Mouse (Mus musculus) adrenal gland, adult 8-10 months (tissue): Measurements from ENCODE around the gene Scarf2. TPM values are rescaled to one million over a fixed set of nuclear protein-coding genes. Genes with fewer than 3 reads are reported as not detected.
A peak's percentile ranks its signal among the peaks of the same experiment; 100 is the strongest.

Experiments used
- DNase-seq: peaks from one replicate; pipeline ENCODE4 v3.0.0; 2022
- total RNA-seq, 4 experiments: library from RNA; stranded (reverse); gene quantifications; 2 replicates each; pipeline ENCODE4 v1.2.4; 2022

Gene Scarf2
- 10 to 100 TPM; 11.8 to 14.9 (median 13.1) TPM for total RNA-seq

- no peak for DNase-seq
Measured at GRCm38 (mm10) chr16:17796971-17797811, at the start of gene Scarf2. TSS of gene Scarf2 (plus strand) at chr16:17797282.

DNA sequence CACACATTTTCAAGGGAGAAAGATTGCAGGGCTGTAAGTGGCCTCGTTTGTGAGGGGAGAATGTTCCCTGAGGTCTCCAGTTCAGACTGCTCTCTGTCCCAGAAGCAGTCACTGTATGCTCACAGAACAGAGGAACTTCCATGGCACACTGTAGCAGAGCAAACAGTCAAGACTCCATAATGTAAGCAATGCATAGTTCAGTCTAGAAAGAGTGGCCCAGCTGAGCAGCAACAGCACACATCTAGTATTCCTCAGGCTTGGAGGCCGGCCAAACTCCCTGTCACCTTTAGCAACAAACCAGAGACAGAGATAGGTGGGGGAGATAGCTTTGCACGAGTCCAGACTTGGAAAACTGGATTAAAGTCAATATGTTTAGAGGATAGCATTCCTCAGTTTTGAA, 44.1 kb upstream of the Scarf2 start:
- DNase-seq = no peak

DNA sequence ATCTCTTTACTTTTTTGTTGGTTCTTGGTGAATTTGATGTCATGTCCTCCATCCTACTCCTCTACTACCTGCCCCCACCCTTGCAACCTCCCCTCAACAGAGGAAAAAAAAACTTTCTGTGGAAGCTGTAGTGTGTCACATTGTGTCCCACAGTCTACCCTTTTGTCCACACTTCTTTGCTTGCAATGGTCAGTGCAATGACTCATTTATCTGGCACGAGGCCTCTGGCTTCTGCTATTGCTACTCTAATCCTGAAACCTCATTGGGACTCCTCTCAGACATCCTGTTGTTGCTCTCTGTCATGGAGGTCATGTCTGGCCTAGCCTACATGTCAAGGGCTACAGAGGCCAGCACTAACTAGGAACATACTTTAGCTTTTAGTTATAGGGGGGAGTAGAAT, 43.4 kb upstream of the Scarf2 start:
- no peak for DNase-seq

- DNase-seq = no peak
Measured at GRCm38 (mm10) chr16:17757756-17758155, 39.3 kb upstream of the Scarf2 start.

DNA sequence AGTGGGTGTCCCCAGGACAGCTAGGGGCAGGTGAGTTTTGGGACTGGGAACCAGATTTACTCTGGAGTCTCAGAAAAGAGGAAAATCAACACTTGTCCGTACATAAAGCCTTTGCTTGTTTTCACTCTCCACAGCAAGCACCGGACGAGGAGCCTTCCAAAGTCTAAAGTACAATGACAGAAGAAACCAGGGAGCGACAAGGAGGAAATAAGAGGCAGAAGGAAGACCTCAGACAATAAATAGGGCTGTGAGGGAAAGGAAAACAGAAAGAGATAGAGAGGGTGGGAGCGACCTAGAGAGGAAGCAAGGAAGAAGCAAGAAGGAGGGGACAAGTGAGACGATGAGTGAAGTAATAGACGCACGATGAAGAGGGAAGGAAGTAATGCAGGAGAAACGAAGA, 38.2 kb upstream of the Scarf2 start:
- DNase-seq = no peak

- DNase-seq = peak; percentile 84
Measured at GRCm38 (mm10) chr16:17759344-17759773, 37.7 kb upstream of the Scarf2 start, which contains the start of gene Klhl22. TSS of gene Klhl22 (plus strand) at chr16:17759618.

- peak; percentile 54 for DNase-seq
Measured at GRCm38 (mm10) chr16:17759813-17760321, 37.2 kb upstream of the Scarf2 start.

DNA sequence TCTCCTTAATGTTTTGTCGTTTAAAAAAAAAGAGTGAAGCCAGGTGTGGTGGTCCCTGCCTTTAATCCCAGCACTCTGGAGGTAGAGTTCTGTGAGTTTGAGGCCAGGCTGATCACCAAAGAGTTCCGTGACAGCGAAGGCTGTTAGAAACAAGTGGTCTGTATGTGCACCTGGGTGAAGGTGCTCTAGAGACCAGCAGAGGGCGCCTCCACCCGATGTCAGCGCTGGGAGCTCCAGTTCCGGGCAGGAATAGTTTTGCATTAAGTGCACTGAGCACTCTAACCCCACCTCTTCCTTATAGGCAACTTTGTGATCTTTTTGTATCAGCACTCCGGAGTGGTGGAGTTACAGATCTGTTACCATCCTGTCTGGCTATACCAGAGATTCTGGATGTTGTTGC, 36.4 kb upstream of the Scarf2 start:
- no peak for DNase-seq

GRCm38 (mm10) chr16:17761074-17761473, 36.0 kb upstream of the Scarf2 start:
- no peak for DNase-seq

- DNase-seq = no peak
Measured at GRCm38 (mm10) chr16:17764108-17764511, 33.0 kb upstream of the Scarf2 start.

DNA sequence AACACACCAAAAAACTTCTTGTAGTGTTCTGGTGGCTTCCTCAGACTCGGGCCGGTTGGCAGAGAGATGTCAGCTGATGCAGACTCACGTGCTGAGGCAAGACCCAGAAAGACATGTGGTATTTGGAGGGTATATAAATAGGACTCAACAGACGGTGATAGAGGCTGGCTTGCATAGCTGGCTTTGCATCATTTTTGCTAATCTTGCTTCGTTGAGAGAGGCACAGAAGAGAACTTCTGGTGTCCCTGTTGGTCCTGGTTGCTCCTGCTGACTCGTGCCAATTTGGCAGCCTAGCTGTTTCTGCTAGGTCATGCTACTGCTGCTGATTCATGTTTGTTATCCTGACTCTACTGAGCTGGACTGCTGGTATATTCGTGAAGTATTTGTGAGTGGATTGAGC, 28.2 kb upstream of the Scarf2 start:
- peak; percentile 45 for DNase-seq

DNA sequence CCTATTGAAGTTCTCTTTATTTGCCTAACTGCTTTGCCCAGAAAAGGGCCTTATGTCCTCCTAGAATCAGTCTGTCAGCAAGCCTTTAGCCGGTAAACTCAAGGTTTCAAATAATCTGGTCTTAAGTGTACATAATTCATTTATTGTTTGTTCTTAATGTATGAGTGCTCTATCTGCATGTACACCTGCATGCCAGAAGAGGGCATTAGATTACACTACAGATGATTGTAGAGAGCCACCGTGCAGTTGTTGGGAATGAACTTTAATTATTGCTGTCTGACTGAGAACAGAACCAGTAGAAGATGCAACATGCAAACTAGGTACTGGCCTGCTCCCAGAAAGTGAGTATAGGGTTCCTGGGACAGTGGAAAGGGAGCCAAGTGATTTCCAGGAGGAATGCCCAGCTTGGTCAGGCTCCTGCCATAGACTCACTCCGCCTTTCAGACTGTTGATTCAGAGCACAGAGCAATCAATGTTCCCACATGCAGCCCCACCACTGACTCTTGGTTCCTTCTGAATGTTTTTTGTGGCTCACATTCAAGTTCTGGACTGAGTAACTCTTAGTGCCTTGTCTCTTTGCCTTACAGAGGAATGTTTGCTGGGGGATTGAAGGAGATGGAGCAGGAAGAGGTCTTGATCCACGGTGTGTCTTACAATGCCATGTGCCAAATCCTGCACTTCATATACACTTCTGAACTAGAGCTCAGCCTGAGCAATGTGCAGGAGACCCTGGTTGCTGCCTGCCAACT, 25.8 kb upstream of the Scarf2 start:
- no peak for DNase-seq

- no peak for DNase-seq
Measured at GRCm38 (mm10) chr16:17776828-17777227, 20.3 kb upstream of the Scarf2 start.

- no peak for DNase-seq
Measured at GRCm38 (mm10) chr16:17778223-17778622, 18.9 kb upstream of the Scarf2 start.

DNA sequence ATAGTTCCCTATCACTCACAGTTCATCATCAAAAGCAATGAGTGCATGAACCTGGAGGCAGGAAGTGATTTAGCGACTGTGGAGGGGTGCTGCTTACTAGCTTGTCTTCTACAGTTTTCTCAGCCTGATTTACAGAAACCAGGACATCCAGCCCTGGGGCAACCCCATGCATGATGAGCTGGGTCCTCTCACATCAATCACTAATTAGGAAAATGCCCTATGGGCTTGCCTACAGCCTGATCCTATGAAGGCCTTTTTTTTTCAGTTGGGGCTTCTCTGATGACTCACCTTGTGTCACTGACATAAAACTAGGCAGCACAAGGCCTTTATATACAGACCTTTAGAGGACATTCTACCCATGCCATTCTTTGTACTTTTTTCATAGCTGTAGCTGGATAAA, 17.4 kb upstream of the Scarf2 start:
- DNase-seq = no peak

GRCm38 (mm10) chr16:17785337-17785736, 11.7 kb upstream of the Scarf2 start:
- no peak for DNase-seq

GRCm38 (mm10) chr16:17792728-17793127, 4.4 kb upstream of the Scarf2 start:
- no peak for DNase-seq

- DNase-seq = no peak
Measured at GRCm38 (mm10) chr16:17794047-17794446, 3.0 kb upstream of the Scarf2 start.

- no peak for DNase-seq
Measured at GRCm38 (mm10) chr16:17795643-17796042, 1.4 kb upstream of the Scarf2 start.

DNA sequence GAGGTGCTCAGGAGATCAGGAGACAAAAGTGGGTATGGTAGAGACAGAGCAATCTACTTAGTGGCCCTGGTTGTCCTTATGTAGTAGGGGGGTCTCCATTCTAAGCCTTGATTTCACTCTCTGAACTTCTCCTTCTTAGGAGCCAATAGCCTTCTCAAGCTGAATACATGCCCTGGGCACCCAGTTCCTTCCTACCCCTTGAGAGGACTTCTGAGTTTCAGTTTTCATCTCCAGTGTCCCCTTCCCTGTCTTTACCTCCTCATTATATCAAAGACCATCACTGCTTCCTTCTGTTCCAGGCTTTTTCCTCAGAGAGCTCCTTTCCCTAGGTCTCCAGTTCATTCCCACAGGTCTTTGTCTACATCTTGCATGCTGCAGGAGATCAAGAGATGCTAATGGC, 563 bp upstream of the Scarf2 start:
- no peak for DNase-seq

DNA sequence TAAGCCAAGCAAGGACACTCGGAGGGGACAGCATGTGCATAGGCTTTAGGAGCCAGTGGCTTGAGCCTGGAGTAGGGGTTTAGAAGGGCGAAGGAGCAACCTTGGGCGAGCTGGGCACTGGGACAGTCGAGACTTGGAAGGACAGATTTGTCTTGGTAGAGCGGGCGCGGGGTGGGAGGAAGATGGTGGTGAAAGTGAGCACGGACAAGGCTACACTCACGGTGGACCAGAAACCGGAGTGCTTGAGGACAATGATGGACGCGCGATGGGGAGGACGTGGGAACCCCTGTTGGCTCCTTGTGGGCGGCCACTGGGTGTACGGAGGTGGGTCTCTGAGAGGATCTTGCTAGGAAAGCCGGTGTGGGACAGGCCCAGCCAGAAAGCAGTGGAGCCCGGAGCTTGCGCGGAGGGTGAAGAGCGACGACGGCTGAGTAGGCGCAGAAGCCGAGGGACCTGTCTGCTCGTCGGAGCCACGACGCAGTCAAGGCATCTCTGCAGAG, 780 bp downstream of the Scarf2 start:
- DNase-seq = no peak

GRCm38 (mm10) chr16:17798321-17799180, 1.5 kb downstream of the Scarf2 start:
- DNase-seq = no peak
